Mouse (Mus musculus): ENCODE measurements at regions not wholly inside any gene's neighbourhood (a gene's known extent, or its start where the extent isn't known, plus 50 kb on each side); places are given as distances from the start of the nearest gene placed in this dataset.

- TF ChIP-seq CTCF (IDR thresholded peaks at IDR 0.05; ENCODE audit: low read depth, low read length) = no peak
- TF ChIP-seq GATA1 (IDR thresholded peaks at IDR 0.05; ENCODE audit: borderline replicate concordance, low read length) = no peak
Observed at GRCm38 (mm10) chr10:111420195-111420838, 52.7 kb upstream of the Nap1l1 start.

All from G1E (cell line).